Mouse (Mus musculus) liver, postnatal 0 days (tissue): ENCODE measurements around the gene Ift43.

Source experiments
- CTCF ChIP-seq: sonication (generic); IDR thresholded peaks from 2 replicates; pipeline ENCODE4 v1.5.1; 2016; ENCODE audit warnings: antibody characterized with exemption, low read depth
- EP300 ChIP-seq: IDR thresholded peaks from 2 replicates; pipeline ENCODE4 v1.6.1; 2016; ENCODE audit warnings: antibody characterized with exemption, low read depth, mild to moderate bottlenecking

DNA sequence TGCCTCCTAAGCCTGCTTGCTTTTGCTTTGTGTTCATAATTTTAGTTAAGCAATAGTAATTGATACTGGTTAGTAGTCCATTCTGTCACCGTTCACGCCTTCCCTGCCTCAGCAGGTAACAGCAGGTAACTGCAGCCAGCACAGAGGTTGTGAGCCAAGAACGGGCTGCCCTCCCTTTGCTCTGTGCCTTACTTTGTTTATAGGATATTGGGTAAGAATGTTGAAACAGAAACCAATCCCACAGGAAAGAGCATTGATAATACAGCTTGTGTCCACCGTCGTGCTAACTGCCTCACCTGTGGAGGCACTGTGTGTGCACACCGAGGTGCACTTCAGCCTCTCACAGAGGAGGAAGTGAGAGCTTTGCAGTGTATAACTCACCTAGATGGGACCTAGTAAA, 66.7 kb downstream of the Ift43 start:
- TF ChIP-seq CTCF (no peak), EP300 (no peak)
